Mouse (Mus musculus): ENCODE data around the gene Ldb2. TPM values are rescaled to one million over a fixed set of nuclear protein-coding genes. Genes with fewer than 3 reads are reported as not detected.

The Ldb2 gene
- polyA plus RNA-seq, 1 experiment from 2014 or later: 69.3 TPM

GRCm38 (mm10) chr5:44676145-44676754 lies 123.2 kb downstream of the Ldb2 start:
- Histone ChIP-seq H3K27me3 (no peaks in the 10 kb centered on the region), H3K4me2 (replicated peaks) (no peak overlapping the region), H3K36me3 (no peaks in the 10 kb centered on the region), H3K27ac (no peak overlapping the region), H3K9me3 (no peaks in the 10 kb centered on the region), H3K9ac (no peak overlapping the region), H3K4me1 (0 out of 2 replicates have a peak, but pooled peaks cover 3% of the 10 kb centered on the region), H3K4me3 (no peak overlapping the region)
- ATAC-seq (ENCODE audit: low FRiP score, low read depth): no peak; the same call in 1 of the 2 replicates
- 64% methylated on average over 5 of the region's 5 CpGs for WGBS

- no peak overlapping the region for H3K9ac ChIP-seq
- H3K4me2 ChIP-seq (replicated peaks): no peak overlapping the region
- H3K27ac ChIP-seq: no peak overlapping the region
- WGBS: 41% methylated on average over 2 of the region's 2 CpGs
- H3K4me3 ChIP-seq: no peak overlapping the region
- no peaks in the 10 kb centered on the region for H3K4me1 ChIP-seq
- H3K9me3 ChIP-seq: no peaks in the 10 kb centered on the region
- ATAC-seq (ENCODE audit: low FRiP score, low read depth): no peak
- H3K36me3 ChIP-seq: 0 out of 2 replicates have a peak, but pooled peaks cover 1% of the 10 kb centered on the region
- H3K27me3 ChIP-seq: no peaks in the 10 kb centered on the region
These were observed 129.1 kb downstream of the Ldb2 start for GRCm38 (mm10) chr5:44670336-44670735.

DNA sequence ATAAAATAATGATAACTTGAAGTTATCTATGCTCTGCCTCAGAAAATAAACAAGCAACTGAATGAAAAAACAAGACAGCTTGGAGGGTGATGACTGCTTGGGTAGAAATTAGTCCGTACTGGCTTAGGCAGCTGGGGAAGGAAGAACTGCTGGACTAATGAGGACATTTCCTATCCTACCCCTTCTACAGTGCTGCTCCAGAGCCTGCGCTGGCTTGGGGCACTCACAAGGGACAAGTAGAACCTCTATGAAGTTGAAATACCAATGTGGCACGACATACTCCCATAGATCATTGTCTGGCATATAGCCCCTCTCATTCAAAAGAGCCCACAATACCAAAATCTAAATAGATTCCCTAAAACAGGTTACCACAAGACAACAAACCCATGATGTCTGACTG lies 131.6 kb downstream of the Ldb2 start:
- 0 out of 2 replicates have a peak, but pooled peaks cover 4% of the 10 kb centered on the region for H3K36me3 ChIP-seq
- H3K4me1 ChIP-seq: no peaks in the 10 kb centered on the region
- no peak for ATAC-seq (ENCODE audit: low FRiP score, low read depth)
- no peak overlapping the region for H3K27ac ChIP-seq
- H3K9me3 ChIP-seq: no peaks in the 10 kb centered on the region
- WGBS: 78% methylated on average over 3 of the region's 3 CpGs
- H3K4me3 ChIP-seq: no peak overlapping the region
- H3K27me3 ChIP-seq: no peaks in the 10 kb centered on the region
- H3K9ac ChIP-seq: no peak overlapping the region
- no peak overlapping the region for H3K4me2 ChIP-seq (replicated peaks)

GRCm38 (mm10) chr5:44667383-44667782 lies 132.1 kb downstream of the Ldb2 start:
- no peaks in the 10 kb centered on the region for H3K9me3 ChIP-seq
- 90% methylated on average over 10 of the region's 10 CpGs for WGBS
- no peaks in the 10 kb centered on the region for H3K27me3 ChIP-seq
- H3K4me1 ChIP-seq: no peaks in the 10 kb centered on the region
- 0 out of 2 replicates have a peak, but pooled peaks cover 4% of the 10 kb centered on the region for H3K36me3 ChIP-seq
- no peak overlapping the region for H3K4me3 ChIP-seq
- H3K4me2 ChIP-seq (replicated peaks): no peak overlapping the region
- no peak for ATAC-seq (ENCODE audit: low FRiP score, low read depth)
- H3K27ac ChIP-seq: no peak overlapping the region
- H3K9ac ChIP-seq: no peak overlapping the region

DNA sequence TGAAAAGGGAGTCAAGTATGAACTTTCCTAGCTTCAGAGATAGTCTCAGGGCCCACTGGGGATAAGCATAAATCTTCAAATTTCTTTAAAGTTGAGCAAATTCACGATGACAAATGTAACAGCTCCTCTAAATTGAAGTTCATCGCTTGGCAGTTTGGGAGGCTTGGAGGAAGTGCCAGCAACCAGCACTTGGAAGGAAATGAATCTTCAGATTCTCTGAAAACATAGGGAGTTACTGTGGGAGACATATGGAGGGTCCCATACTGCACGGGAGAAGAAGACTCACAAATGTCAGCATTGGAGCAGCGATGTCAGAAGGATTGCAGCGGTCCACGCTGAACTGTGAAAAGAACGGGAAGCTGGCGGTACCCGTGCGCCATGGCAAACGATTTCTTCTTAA lies 139.8 kb downstream of the Ldb2 start:
- Histone ChIP-seq H3K9ac (no peak overlapping the region), H3K36me3 (no peaks in the 10 kb centered on the region), H3K27me3 (no peaks in the 10 kb centered on the region), H3K27ac (no peak overlapping the region), H3K9me3 (no peaks in the 10 kb centered on the region; the same call in 1 of the 2 replicates), H3K4me2 (replicated peaks) (no peak overlapping the region), H3K4me3 (no peak overlapping the region), H3K4me1 (no peaks in the 10 kb centered on the region)
- no peak for ATAC-seq (ENCODE audit: low FRiP score, low read depth)
- WGBS: 90% methylated on average over 11 of the region's 11 CpGs

DNA sequence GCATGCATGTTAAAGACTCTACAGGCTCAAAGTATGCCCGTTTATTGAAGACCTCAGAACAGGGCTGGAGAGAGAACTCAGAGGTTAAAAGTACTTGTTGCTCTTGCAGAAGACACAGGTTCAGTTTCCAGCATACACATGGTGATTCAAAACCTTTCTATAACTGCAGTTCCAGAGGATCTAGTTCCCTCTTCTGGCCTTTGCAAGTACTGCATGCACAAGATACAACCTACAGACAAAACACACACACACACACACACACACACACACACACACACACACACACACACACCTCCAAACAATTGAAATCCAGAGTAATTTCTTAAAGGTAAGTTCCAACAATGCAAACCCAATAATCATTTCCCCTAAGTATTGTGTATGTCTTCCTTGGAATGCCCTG lies 142.8 kb downstream of the Ldb2 start:
- Histone ChIP-seq H3K9me3 (no peaks in the 10 kb centered on the region; the same call in 1 of the 2 replicates), H3K36me3 (no peaks in the 10 kb centered on the region), H3K4me2 (replicated peaks) (no peak overlapping the region), H3K27ac (no peak overlapping the region), H3K9ac (no peak overlapping the region), H3K4me3 (no peak overlapping the region), H3K27me3 (no peaks in the 10 kb centered on the region), H3K4me1 (peaks cover 4% of the 10 kb centered on the region; the same call in 1 of the 2 replicates)
- 84% methylated on average over 1 of the region's 1 CpGs for WGBS
- no peak for ATAC-seq (ENCODE audit: low FRiP score, low read depth)

DNA sequence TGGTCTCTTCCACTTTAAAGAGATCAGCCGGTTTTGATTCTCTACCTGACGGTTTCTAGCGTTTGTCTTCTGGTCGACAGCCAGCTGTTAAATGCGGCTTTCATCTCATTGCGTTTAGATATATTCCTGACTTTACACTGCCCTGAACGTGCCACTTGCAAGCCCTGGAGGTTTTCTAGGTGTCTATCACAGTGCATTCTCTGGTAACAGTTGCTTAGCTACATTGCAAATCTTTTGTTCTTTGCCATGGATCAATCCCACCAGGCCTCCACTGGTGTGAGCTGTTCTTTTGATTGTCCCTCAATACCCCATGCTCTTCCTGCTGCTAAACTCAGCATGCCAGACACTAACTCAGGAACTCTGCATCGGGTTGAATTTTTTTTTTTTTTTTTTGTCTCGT lies 145.1 kb downstream of the Ldb2 start:
- WGBS: 39% methylated on average over 9 of the region's 9 CpGs
- ATAC-seq (ENCODE audit: low FRiP score, low read depth): no peak
- no peak overlapping the region for H3K4me2 ChIP-seq (replicated peaks)
- H3K36me3 ChIP-seq: no peaks in the 10 kb centered on the region
- no peak overlapping the region for H3K27ac ChIP-seq
- no peaks in the 10 kb centered on the region for H3K27me3 ChIP-seq
- H3K4me3 ChIP-seq: no peak overlapping the region
- H3K9me3 ChIP-seq: no peaks in the 10 kb centered on the region; the same call in 1 of the 2 replicates
- H3K4me1 ChIP-seq: peaks cover 4% of the 10 kb centered on the region; the same call in 1 of the 2 replicates
- no peak overlapping the region for H3K9ac ChIP-seq

DNA sequence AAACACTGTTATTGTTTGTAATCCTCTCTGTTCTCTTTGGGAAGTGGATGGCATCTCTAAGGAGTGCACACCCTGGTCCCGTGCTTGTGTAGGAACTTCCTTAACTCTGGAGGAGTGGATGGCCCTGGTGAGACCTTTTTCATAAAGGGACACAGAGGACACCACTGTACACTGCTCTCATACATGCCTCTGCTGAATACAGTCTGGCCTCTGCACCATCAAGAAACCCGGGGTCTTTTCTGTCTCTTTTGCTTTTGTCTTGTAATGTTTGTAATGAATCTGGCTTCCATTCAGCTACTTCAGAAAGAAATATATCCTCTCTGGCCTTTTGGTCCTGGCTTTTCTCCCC lies 152.7 kb downstream of the Ldb2 start:
- ATAC-seq (ENCODE audit: low FRiP score, low read depth): no peak
- Histone ChIP-seq H3K4me1 (peaks cover 12% of the 10 kb centered on the region; the same call in 1 of the 2 replicates), H3K27me3 (no peaks in the 10 kb centered on the region), H3K4me3 (no peak overlapping the region), H3K4me2 (replicated peaks) (no peak overlapping the region), H3K9ac (no peak overlapping the region), H3K9me3 (no peaks in the 10 kb centered on the region), H3K36me3 (no peaks in the 10 kb centered on the region), H3K27ac (no peak overlapping the region)
- WGBS: 64% methylated on average over 2 of the region's 2 CpGs

DNA sequence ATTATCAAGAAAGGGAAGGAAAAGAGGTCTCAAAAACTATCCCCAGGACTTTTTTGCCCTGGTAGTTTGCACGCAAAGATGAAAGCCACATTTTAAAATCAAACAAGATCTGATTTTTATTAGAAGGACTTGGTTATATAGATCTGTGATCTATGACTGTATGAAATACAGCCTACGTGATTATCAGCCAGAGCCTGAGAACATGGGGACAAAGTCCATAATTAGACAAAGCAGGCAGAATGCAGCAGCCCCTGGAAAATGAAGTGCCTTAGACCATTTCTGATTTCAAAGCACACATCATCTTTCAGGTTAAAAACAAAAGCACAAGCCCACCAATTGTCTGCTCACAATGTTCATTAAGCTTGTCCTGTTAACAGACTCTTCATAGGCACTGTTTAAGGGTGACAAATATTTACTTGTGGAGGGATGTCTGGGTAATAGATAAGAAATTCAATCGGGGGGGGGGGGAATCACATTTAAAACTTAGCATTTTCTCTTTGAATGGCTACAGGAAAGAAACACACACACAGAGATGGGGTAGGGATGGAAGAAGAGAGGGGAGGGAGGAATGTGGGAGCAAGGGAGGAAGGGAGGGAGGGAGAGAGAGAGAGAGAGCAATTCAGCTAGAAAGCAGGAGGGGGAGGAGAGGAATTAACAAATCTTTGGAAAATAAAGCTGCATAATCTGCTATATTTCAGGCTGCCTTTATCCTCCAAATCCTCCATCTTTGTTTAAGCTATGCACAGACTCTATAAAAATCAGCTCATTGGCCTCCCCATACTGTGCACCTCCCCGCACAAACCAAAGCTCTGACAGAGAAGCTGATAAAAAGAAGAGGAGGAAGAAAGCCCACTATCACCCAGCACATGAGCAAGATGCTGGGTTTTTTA lies 153.3 kb downstream of the Ldb2 start:
- WGBS: 66% methylated on average over 4 of the region's 4 CpGs
- no peak overlapping the region for H3K4me2 ChIP-seq (replicated peaks)
- no peaks in the 10 kb centered on the region for H3K36me3 ChIP-seq
- ATAC-seq (ENCODE audit: low FRiP score, low read depth): no peak
- H3K9me3 ChIP-seq: no peaks in the 10 kb centered on the region
- peaks cover 12% of the 10 kb centered on the region; the same call in 1 of the 2 replicates for H3K4me1 ChIP-seq
- no peak overlapping the region for H3K27ac ChIP-seq
- no peak overlapping the region for H3K4me3 ChIP-seq
- H3K27me3 ChIP-seq: no peaks in the 10 kb centered on the region
- no peak overlapping the region for H3K9ac ChIP-seq

DNA sequence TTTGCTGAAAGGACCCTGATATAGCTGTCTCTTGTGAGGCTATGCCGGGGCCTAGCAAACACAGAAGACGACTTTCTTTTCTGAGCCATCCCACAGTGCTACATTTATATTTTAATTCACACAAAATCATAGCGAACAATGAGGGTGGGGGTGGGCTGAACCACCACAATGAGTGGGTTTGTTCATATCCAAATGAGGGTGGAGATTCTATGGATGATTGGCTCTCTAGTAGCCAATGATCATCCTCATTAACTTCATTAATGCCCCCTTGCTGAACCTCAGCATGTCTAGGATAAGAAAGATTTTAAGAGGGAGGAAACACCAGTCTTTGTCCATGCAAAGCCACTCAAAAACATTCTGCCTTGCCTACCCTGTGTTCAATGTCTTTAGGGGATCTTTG lies 156.4 kb downstream of the Ldb2 start:
- Histone ChIP-seq H3K4me3 (no peak overlapping the region), H3K36me3 (peaks cover 2% of the 10 kb centered on the region; the same call in 1 of the 2 replicates), H3K4me1 (peaks cover 12% of the 10 kb centered on the region; the same call in 1 of the 2 replicates), H3K9ac (no peak overlapping the region), H3K27ac (no peak overlapping the region), H3K27me3 (no peaks in the 10 kb centered on the region), H3K9me3 (no peaks in the 10 kb centered on the region), H3K4me2 (replicated peaks) (no peak overlapping the region)
- ATAC-seq (ENCODE audit: low FRiP score, low read depth): no peak
- WGBS: 91% methylated on average over 3 of the region's 3 CpGs

DNA sequence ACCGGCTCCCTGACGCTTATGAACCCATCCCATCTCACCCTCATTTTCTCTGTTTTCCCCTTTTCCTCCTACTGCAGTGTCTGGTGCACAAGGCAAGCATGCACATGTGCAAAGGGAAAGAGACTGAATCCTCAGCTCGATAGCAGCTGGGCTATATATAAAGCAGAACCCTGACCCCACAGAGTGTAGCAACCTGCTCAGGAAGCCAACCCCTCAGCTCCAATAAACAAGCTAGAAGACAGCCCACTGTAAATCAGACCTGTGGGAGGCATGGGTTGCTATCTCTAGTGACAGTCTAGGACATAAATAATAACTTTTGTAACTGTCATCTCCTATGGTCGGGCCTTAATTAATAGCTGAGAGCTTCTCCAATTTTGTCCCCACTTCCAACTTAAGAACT lies 158.4 kb downstream of the Ldb2 start:
- no peak for ATAC-seq (ENCODE audit: low FRiP score, low read depth)
- no peaks in the 10 kb centered on the region for H3K9me3 ChIP-seq
- H3K4me2 ChIP-seq (replicated peaks): no peak overlapping the region
- no peak overlapping the region for H3K9ac ChIP-seq
- peaks cover 2% of the 10 kb centered on the region; the same call in 1 of the 2 replicates for H3K36me3 ChIP-seq
- H3K27ac ChIP-seq: no peak overlapping the region
- H3K27me3 ChIP-seq: no peaks in the 10 kb centered on the region
- WGBS: 70% methylated on average over 4 of the region's 4 CpGs
- H3K4me1 ChIP-seq: no peaks in the 10 kb centered on the region
- no peak overlapping the region for H3K4me3 ChIP-seq

GRCm38 (mm10) chr5:44635546-44635945 lies 163.9 kb downstream of the Ldb2 start:
- Histone ChIP-seq H3K9ac (no peak overlapping the region), H3K36me3 (peaks cover 2% of the 10 kb centered on the region; the same call in 1 of the 2 replicates), H3K27me3 (no peaks in the 10 kb centered on the region), H3K27ac (no peak overlapping the region), H3K4me3 (no peak overlapping the region), H3K4me2 (replicated peaks) (no peak overlapping the region), H3K9me3 (no peaks in the 10 kb centered on the region), H3K4me1 (no peaks in the 10 kb centered on the region)
- no peak for ATAC-seq (ENCODE audit: low FRiP score, low read depth)
- 70% methylated on average over 6 of the region's 6 CpGs for WGBS
